Mouse (Mus musculus): ENCODE measurements around the gene Dnajb3. TPM values are rescaled to one million over a fixed set of nuclear protein-coding genes. Genes with fewer than 3 reads are reported as not detected.

The Dnajb3 gene
- total RNA-seq (2021) = 1 to 10 TPM; 4.9 to 5.9 TPM

- intact Hi-C loops (cut with DNase I) = no loop called here
- DNase-seq = peak; percentile 88
These were observed at the start of gene Dnajb3 for GRCm38 (mm10) chr1:88205294-88205922. TSS of gene Dnajb3 (minus strand) at chr1:88205782.

- DNase-seq = peak; percentile 93
- intact Hi-C loops (cut with DNase I) = no loop called here
These were observed 49.3 kb upstream of the Dnajb3 start for GRCm38 (mm10) chr1:88254793-88255465.

- intact Hi-C loops (cut with DNase I) = no loop called here
These were observed 48.0 kb upstream of the Dnajb3 start for GRCm38 (mm10) chr1:88253540-88253939.

GRCm38 (mm10) chr1:88253106-88253505 is 47.5 kb upstream of the Dnajb3 start:
- intact Hi-C loops (cut with DNase I) = no loop called here

More at GRCm38 (mm10) chr1:88253540-88253939, 48.0 kb upstream of the Dnajb3 start:
- DNase-seq = no peak

GRCm38 (mm10) chr1:88250023-88250422 is 44.4 kb upstream of the Dnajb3 start:
- intact Hi-C loops (cut with DNase I) = no loop called here
- DNase-seq = no peak

More at GRCm38 (mm10) chr1:88253106-88253505, 47.5 kb upstream of the Dnajb3 start:
- DNase-seq = no peak

GRCm38 (mm10) chr1:88249596-88249995 is 44.0 kb upstream of the Dnajb3 start:
- intact Hi-C loops (cut with DNase I) = no loop called here
- DNase-seq = no peak

GRCm38 (mm10) chr1:88248658-88249057 is 43.1 kb upstream of the Dnajb3 start:
- DNase-seq = peak; percentile 45
- intact Hi-C loops (cut with DNase I) = no loop called here

GRCm38 (mm10) chr1:88247660-88248059 is 42.1 kb upstream of the Dnajb3 start:
- DNase-seq = no peak
- intact Hi-C loops (cut with DNase I) = no loop called here

GRCm38 (mm10) chr1:88246386-88246785 is 40.8 kb upstream of the Dnajb3 start:
- intact Hi-C loops (cut with DNase I) = no loop called here
- no peak for DNase-seq

GRCm38 (mm10) chr1:88245881-88246280 is 40.3 kb upstream of the Dnajb3 start:
- no peak for DNase-seq
- intact Hi-C loops (cut with DNase I) = no loop called here

GRCm38 (mm10) chr1:88243861-88244260 is 38.3 kb upstream of the Dnajb3 start:
- intact Hi-C loops (cut with DNase I) = no loop called here

GRCm38 (mm10) chr1:88240579-88240978 is 35.0 kb upstream of the Dnajb3 start:
- intact Hi-C loops (cut with DNase I) = no loop called here
- no peak for DNase-seq

More at GRCm38 (mm10) chr1:88243861-88244260, 38.3 kb upstream of the Dnajb3 start:
- no peak for DNase-seq

GRCm38 (mm10) chr1:88240072-88240471 is 34.5 kb upstream of the Dnajb3 start:
- intact Hi-C loops (cut with DNase I) = no loop called here
- no peak for DNase-seq

- intact Hi-C loops (cut with DNase I) = no loop called here
These were observed 33.2 kb upstream of the Dnajb3 start for GRCm38 (mm10) chr1:88238771-88239170.

GRCm38 (mm10) chr1:88237311-88237710 is 31.7 kb upstream of the Dnajb3 start:
- DNase-seq = no peak
- intact Hi-C loops (cut with DNase I) = no loop called here

More at GRCm38 (mm10) chr1:88238771-88239170, 33.2 kb upstream of the Dnajb3 start:
- no peak for DNase-seq

- intact Hi-C loops (cut with DNase I) = no loop called here
- DNase-seq = no peak
These were observed 30.4 kb upstream of the Dnajb3 start for GRCm38 (mm10) chr1:88235894-88236415.

GRCm38 (mm10) chr1:88235046-88235893 is 29.7 kb upstream of the Dnajb3 start:
- no peak for DNase-seq
- intact Hi-C loops (cut with DNase I) = no loop called here

GRCm38 (mm10) chr1:88234646-88235045 is 29.1 kb upstream of the Dnajb3 start:
- intact Hi-C loops (cut with DNase I) = no loop called here
- DNase-seq = no peak

- intact Hi-C loops (cut with DNase I) = no loop called here
- no peak for DNase-seq
These were observed 28.6 kb upstream of the Dnajb3 start for GRCm38 (mm10) chr1:88234248-88234610.

GRCm38 (mm10) chr1:88233421-88234247 is 28.1 kb upstream of the Dnajb3 start:
- no peak for DNase-seq
- intact Hi-C loops (cut with DNase I) = no loop called here
